Mouse (Mus musculus): Measurements from ENCODE around the gene Otud6a.
"Not testable (repeated sequence)": the region's sequence is repeated elsewhere in the genome, so short reads cannot be mapped to it uniquely, and the experiment has no call there.

The Otud6a gene

GRCm38 (mm10) chrX:100428693-100429092, at the start of gene Otud6a:
Otud6a (plus strand) TSS chrX:100429013.
- DNase-seq (ENCODE audit: low read depth), result no peak

- DNase-seq (ENCODE audit: low read depth), result no peak
These were observed 38.9 kb upstream of the Otud6a start for GRCm38 (mm10) chrX:100389887-100390286.

DNA sequence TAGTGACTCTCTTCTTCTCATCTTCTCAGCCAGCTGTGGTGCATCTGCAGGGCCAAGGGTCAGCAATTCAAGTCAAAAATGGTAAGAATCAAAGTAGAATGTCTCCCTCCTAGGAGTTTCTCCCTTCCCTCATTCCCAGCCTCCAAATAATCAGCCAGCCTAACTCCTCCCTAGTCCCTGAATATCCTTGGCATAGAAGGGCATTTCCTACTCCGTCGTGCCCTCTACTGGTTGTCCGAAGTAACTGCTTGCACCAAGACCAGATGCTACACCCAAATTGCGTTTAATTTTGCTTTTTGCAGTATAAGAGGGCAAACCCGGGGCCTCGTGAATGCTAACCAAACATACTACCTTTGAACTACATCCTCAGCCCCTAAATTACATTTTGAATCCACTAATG, 36.5 kb upstream of the Otud6a start:
- no peak for DNase-seq (ENCODE audit: low read depth)

GRCm38 (mm10) chrX:100394223-100394861, 34.5 kb upstream of the Otud6a start:
- DNase-seq (ENCODE audit: low read depth), result no peak

DNA sequence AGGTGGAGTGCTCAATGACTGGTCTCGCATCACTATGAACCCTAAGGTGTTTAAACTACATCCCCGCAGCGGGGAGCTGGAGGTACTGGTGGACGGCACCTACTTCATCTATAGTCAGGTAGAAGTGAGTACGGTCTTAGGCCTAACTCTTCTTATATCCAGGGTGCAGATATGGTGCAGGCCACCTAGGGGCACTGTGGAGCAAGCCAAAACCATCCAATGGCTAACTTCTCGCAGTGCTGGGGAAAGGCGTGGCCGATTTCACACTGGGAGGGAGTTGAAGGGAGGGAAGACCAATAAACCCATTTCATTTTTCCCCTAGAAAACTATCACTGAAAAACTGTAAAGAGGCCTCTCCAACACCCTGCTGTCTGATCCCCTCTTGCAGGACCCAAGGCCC, 33.8 kb upstream of the Otud6a start:
- DNase-seq (ENCODE audit: low read depth), result no peak

GRCm38 (mm10) chrX:100400900-100401299, 27.9 kb upstream of the Otud6a start:
- DNase-seq (ENCODE audit: low read depth), result no peak

- DNase-seq (ENCODE audit: low read depth), result no peak
These were observed 27.2 kb upstream of the Otud6a start for GRCm38 (mm10) chrX:100401657-100402056.

GRCm38 (mm10) chrX:100409245-100409644, 19.6 kb upstream of the Otud6a start:
- no peak for DNase-seq (ENCODE audit: low read depth)

GRCm38 (mm10) chrX:100432311-100432710, 3.5 kb downstream of the Otud6a start:
- DNase-seq (ENCODE audit: low read depth), result no peak

DNA sequence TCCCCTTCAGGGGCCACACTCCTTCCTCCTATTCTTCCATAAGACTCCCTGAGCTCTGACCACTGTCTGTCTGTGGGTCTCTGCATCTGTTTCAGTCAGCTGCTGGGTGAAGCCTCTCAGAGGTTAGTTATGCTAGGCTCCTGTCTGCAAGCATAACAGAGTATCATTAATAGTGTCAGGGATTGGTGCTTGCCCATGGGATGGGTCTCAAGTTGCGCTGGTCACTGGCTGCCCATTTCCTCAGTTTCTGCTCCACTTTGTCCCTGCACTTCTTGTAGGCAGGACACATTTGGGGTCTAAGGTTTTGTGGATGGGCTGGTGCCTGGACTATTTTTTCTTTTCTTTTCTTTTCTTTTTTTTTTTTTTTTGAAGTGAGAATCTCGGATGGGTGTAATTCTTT, 13.8 kb downstream of the Otud6a start, which contains the start of gene Awat2:
Awat2 (minus strand) TSS at position 101 of the 400 bp plus-strand sequence.
- DNase-seq (ENCODE audit: low read depth), result not testable (repeated sequence)

DNA sequence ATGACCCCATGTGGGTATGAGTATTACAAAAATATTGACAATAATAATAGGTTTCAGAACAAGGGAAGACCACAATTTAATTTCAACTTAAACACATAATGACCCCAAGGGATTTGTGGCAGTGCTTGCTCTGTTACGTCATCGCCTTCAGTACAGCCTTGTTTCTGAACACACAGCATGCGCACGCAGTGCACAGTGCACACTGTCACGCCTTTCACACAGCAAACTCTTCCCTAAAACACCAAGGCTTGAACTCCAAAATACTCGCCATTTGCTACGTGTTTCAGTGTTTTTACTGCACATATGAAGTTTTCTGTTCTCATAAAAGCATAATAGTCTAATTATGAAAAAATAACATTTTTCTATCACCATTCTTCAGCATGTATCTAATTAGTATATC, 14.7 kb downstream of the Otud6a start:
- DNase-seq (ENCODE audit: low read depth), result no peak

DNA sequence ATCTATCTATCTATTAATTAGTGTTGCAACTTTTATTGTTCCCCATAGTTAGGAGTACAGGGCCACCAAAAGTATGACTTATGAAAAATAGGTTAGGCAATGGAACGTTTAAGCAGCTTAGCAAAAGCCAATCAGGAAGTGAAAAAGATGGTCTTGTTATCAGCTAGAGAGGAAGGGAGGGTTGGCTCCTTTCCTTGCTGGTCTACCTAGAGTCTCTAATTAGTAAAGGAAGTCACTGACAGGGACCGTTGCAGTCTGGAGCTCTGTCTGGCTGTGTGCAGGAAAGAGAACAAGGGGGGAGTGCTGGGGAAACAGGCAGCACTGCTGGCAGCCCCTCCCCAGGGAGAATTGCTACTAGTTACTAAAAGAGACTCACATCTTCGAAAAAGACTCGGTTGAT, 39.2 kb downstream of the Otud6a start:
- no peak for DNase-seq (ENCODE audit: low read depth)

- no peak for DNase-seq (ENCODE audit: low read depth)
These were observed 41.3 kb downstream of the Otud6a start for GRCm38 (mm10) chrX:100470126-100470525.

DNA sequence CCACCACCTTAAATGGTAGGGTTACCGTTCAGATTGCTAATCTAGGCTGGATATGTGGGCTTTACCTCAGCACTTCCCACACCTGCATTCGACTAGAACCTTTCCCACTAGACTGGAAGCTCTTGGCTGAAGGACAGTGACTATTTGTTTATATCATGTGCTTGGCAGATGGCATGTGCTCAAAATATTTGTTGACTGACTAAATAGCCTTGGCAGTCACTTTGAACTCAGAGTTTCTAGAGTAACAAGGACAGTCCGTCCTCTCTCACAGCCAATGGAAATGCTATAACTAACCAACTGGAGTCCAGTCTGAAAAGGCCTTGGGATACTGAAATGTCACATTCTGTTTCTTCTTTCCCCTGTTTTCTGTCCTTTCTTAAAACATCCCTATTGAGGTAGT, 42.7 kb downstream of the Otud6a start:
- no peak for DNase-seq (ENCODE audit: low read depth)

- DNase-seq (ENCODE audit: low read depth), result no peak
These were observed 46.9 kb downstream of the Otud6a start for GRCm38 (mm10) chrX:100475569-100476223.
